Mouse (Mus musculus) olfactory bulb, adult 2 months (tissue): Measurements from ENCODE around the gene Camta1.

Source experiments
- CTCF ChIP-seq: fragments of 200-500 bp; IDR thresholded peaks from 2 replicates; pipeline ENCODE4 v1.5.1; 2012; ENCODE audit warnings: low read depth, mild to moderate bottlenecking, low read length, moderate library complexity; ENCODE audit not compliant: insufficient read depth
- POLR2A ChIP-seq: fragments of 200-500 bp; IDR thresholded peaks from 2 replicates; pipeline ENCODE4 v1.6.1; 2012; ENCODE audit warnings: mild to moderate bottlenecking, low read depth, low read length, moderate library complexity; ENCODE audit not compliant: insufficient read depth

GRCm38 (mm10) chr4:151544191-151544590 lies 317.5 kb downstream of the Camta1 start:
- no peak for TF ChIP-seq CTCF
- no peak for TF ChIP-seq POLR2A
